Mouse (Mus musculus) E14TG2a.4 (cell line): Measurements from ENCODE around the gene Tgfbi.

ENCODE experiments used
- CTCF ChIP-seq: conservative IDR thresholded peaks from 2 replicates; pipeline ENCODE4 v1.5.1; 2014; ENCODE audit warnings: low read length
- POU5F1 ChIP-seq: IDR thresholded peaks from 2 replicates; pipeline ENCODE4 v1.6.1; 2014; ENCODE audit warnings: low read length, borderline replicate concordance

DNA sequence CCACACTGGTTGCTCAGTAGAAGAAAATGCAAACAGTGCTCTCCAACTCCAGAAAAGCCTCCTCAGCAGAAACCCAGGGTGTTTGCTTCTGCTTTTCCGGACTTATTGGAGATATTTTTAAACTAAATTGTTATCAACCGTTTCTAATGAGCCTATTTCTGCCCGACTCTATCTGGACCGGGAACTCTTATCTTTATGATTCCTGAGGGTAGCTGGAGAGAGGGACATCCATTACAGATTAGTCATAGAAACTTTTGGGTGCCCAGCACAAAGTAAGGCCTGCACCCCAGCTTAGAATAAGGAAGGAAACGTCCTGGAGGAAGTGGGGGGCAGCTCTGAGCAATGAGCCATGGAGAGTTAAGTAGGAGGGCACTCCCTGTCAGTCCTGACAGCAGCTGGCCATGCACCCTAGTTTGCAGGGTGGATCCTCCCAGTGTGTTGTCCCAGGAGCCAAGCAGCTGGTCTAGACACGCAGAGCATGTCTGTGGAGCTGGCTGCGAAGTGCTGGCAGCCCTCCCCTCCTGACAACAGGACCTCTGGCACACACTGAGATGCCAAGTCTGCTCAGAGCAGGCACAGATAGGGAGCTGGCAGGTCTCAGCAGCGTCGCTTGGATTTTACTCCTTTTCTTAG is 4.2 kb downstream of the Tgfbi start:
- TF ChIP-seq CTCF (no peak), POU5F1 (no peak)
